ENCODE assay signal across 32 mouse cellular contexts in genomic region chr9:69728736-69729135, GRCm38 (mm10). TPM values are rescaled to one million over a fixed set of nuclear protein-coding genes. Genes with fewer than 3 reads are reported as not detected.
DNase-seq lines count a peak whose midpoint lies in the region; ATAC-seq lines count a peak whose summit lies in the region.
"Had no signal": no experiment of that assay in that cellular context is flagged by ENCODE, and none has a peak within 500 bp of the region (broad histone marks: within the 10 kb centered on the region; RNA-seq: fewer than 3 reads in every experiment).

No protein-coding gene starts in this region.

- no peak for ATAC-seq in megakaryocyte, adult 5-6 weeks (ENCODE audit: poor library complexity, severe bottlenecking)
- ATAC-seq: forebrain, embryonic 14.5 days; forebrain, postnatal 0 days; hindbrain, postnatal 0 days; inflammation-experienced regulatory T-cells, adult 6 months; Patski had no signal

- H3K4me3 ChIP-seq in megakaryocyte, embryonic 14.5 days (replicated peaks), result peak overlapping the region; percentile 66
- H3K4me3 ChIP-seq: embryonic facial prominence, embryonic 12.5 days; embryonic facial prominence, embryonic 15.5 days; gastrocnemius, adult 2 months; heart, adult 2 months; heart, embryonic 10.5 days; heart, embryonic 13.5 days had no signal

- H3K4me1 ChIP-seq in megakaryocyte, embryonic 14.5 days, result peaks cover 20% of the 10 kb centered on the region
- H3K4me1 ChIP-seq: embryonic facial prominence, embryonic 12.5 days; embryonic facial prominence, embryonic 15.5 days; heart, embryonic 10.5 days; heart, embryonic 13.5 days had no signal

- H3K27me3 ChIP-seq in megakaryocyte, embryonic 14.5 days (replicated peaks), result peaks cover 13% of the 10 kb centered on the region
- H3K27me3 ChIP-seq: CH12.LX; embryonic facial prominence, embryonic 12.5 days; embryonic facial prominence, embryonic 15.5 days; heart, embryonic 13.5 days; Patski had no signal

- DNase-seq in thymus, postnatal 0 days (ENCODE audit: low spot score), result peak; percentile 62
- no peak for DNase-seq in thymus, adult 18-20 months
- peak; percentile 13 for DNase-seq in thymus, postnatal 4 days
- no peak for DNase-seq in cerebellum, adult 9-11 months
- DNase-seq: adrenal gland, adult 2 months; adrenal gland, postnatal 14 days; B cell, adult 2 months; cerebellum, adult 11 months; cerebellum, adult 8-10 months; cerebellum, postnatal 25 days; forebrain, postnatal 0 days; gastrocnemius, adult 2 months; gastrocnemius, postnatal 14 days; heart, adult 2 months; heart, postnatal 4 days had no signal

- peaks cover 21% of the 10 kb centered on the region for H3K9me3 ChIP-seq in megakaryocyte, embryonic 14.5 days
- H3K9me3 ChIP-seq: embryonic facial prominence, embryonic 12.5 days; embryonic facial prominence, embryonic 15.5 days; G1E; heart, embryonic 10.5 days; heart, embryonic 13.5 days had no signal

- H3K36me3 ChIP-seq in megakaryocyte, embryonic 14.5 days (replicated peaks; ENCODE audit: low read length), result no peaks in the 10 kb centered on the region
- H3K36me3 ChIP-seq: embryonic facial prominence, embryonic 12.5 days; embryonic facial prominence, embryonic 15.5 days; G1E; heart, embryonic 10.5 days; heart, embryonic 13.5 days had no signal

RNA-seq across cellular contexts. Expression of gene Foxb1, which starts 32.0 kb away (rescaled TPM):
- not detected in 2 replicates for polyA plus RNA-seq in megakaryocyte, embryonic 14.5 days (2012; ENCODE audit: insufficient read depth, low replicate concordance)
- total RNA-seq in megakaryocyte, adult 5-6 weeks (2015), result not detected in 2 replicates
- not detected in 2 replicates for total RNA-seq in megakaryocyte, adult 5-6 weeks (2017)
- 0.51 and 0.70 TPM in 2 replicates for polyA plus RNA-seq in thymus, postnatal 0 days (2015; fragmentation: Nextera tagmentation; extraction: Ambion mirVana)
- total RNA-seq: adrenal gland, adult 2 months; adrenal gland, postnatal 14 days; adrenal gland, postnatal 4 days; CH12.LX; common myeloid progenitor, adult 5-6 weeks; G1E; gastrocnemius, adult 2 months; gastrocnemius, postnatal 14 days; gastrocnemius, postnatal 4 days; heart, adult 2 months; heart, postnatal 4 days had no signal
- polyA plus RNA-seq: adrenal gland, adult 2 months; embryonic facial prominence, embryonic 15.5 days; frontal cortex, adult 2 months; G1E; heart, adult 2 months; heart, embryonic 10.5 days; heart, embryonic 13.5 days; heart, embryonic 16.5 days; inflammation-experienced regulatory T-cells, adult 6 months; Patski had no signal

Comparison
In these comparisons a context has a peak if more than half of its experiments do, and no peak if none do; other contexts are left out.
1. DNase-seq: peak in thymus, postnatal 0 days (single experiment) and thymus, postnatal 4 days (single experiment); none in thymus, adult 18-20 months (0 of 2) and cerebellum, adult 9-11 months (single experiment).